Mouse (Mus musculus) stomach, postnatal 0 days (tissue): ENCODE data around the gene Uqcr10.

Source experiments
- CTCF ChIP-seq: IDR thresholded peaks from 2 replicates; pipeline ENCODE4 v1.5.1; 2016; ENCODE audit warnings: antibody characterized with exemption, low read depth, mild to moderate bottlenecking, moderate library complexity
- EP300 ChIP-seq: optimal IDR thresholded peaks from 2 replicates; pipeline ENCODE3; 2016; ENCODE audit warnings: antibody characterized with exemption

DNA sequence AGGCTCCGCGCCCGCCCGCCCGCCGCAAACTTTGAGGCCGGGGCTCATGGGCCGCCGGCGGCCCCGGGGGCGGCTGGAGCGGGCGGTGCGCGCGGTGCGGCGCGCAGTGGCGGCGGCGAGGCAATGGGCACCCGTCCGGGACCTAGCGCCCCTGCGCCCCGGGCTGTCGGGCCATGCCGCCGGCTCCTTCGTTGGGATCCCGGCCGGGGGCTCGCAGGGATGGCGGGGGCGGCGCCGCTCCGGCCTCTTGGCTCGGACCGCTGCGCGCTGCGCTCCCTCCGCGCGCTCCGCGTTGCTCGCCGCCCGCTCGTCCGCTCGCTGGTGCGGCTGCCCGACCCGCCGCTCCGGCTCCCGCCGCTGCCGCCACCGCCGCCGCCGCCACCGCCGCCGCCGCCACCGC, 42.6 kb upstream of the Uqcr10 start, which contains the start of gene Cabp7:
- TF ChIP-seq CTCF, result no peak
- no peak for TF ChIP-seq EP300
